Mouse (Mus musculus): Measurements from ENCODE around the gene Klhdc9.

DNA sequence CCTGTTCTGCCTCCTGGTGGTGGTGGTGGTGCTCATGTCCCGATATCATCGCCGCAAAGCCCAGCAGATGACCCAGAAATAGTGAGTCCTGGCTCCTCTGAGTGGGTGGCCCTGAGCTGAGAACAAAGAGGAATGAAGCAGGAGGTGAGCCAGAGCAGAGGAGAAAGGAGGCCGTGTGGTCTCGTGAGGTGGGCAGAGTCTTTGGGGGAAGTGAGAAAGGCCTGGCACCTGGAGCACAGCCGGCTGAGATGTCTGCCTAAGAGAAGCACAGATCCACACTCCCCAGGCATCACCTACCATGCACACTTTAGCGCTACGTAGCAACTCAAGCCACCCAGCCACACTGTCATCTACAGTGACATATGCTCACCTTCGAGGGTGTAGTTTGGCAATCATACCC is 24.6 kb upstream of the Klhdc9 start:
- TF ChIP-seq MAFK (IDR thresholded peaks at IDR 0.05; ENCODE audit: insufficient read depth, low read depth, low read length) (no peak), HCFC1 (IDR thresholded peaks at IDR 0.05; ENCODE audit: borderline replicate concordance, insufficient read depth, low read length) (no peak), ZNF384 (IDR thresholded peaks at IDR 0.05; ENCODE audit: low read depth, low read length) (no peak)

Measured in ES-E14 (cell line).